Mouse (Mus musculus) inflammation-experienced regulatory T-cells, adult 6 months (primary cell): ENCODE measurements around the gene Gm20388. TPM values are rescaled to one million over a fixed set of nuclear protein-coding genes. Genes with fewer than 3 reads are reported as not detected.

Source experiments
- ATAC-seq: one replicate; pipeline ENCODE4 v1.8.0; 2017
- polyA plus RNA-seq, 3 experiments: library from polyadenylated mRNA; unstranded; fragments of 100-300 nt; shearing (Covaris generic); gene quantifications; one replicate each; pipeline ENCODE4 v1.2.1; 2017

The Gm20388 gene
- polyA plus RNA-seq, 3 experiments from 2014 or later = 10.8 to 14.1 (median 11.8) TPM

GRCm38 (mm10) chr8:122824571-122824970 is 2913.9 kb downstream of the Gm20388 start:
- no peak for ATAC-seq

GRCm38 (mm10) chr8:122824986-122825385 is 2914.3 kb downstream of the Gm20388 start:
- ATAC-seq = no peak

- no peak for ATAC-seq
Measured at GRCm38 (mm10) chr8:122825408-122825807, 2914.8 kb downstream of the Gm20388 start.

GRCm38 (mm10) chr8:122829396-122829795 is 2918.8 kb downstream of the Gm20388 start:
- no peak for ATAC-seq

- peak; percentile 93 for ATAC-seq
Measured at GRCm38 (mm10) chr8:122830349-122831061, 2919.9 kb downstream of the Gm20388 start.

GRCm38 (mm10) chr8:122834416-122834815 is 2923.8 kb downstream of the Gm20388 start:
- no peak for ATAC-seq

- ATAC-seq = peak; percentile 60
Measured at GRCm38 (mm10) chr8:122834971-122835370, 2924.3 kb downstream of the Gm20388 start.

GRCm38 (mm10) chr8:122836199-122836598 is 2925.6 kb downstream of the Gm20388 start:
- ATAC-seq = no peak

- no peak for ATAC-seq
Measured at GRCm38 (mm10) chr8:122836696-122837095, 2926.1 kb downstream of the Gm20388 start.

GRCm38 (mm10) chr8:122844161-122844560 is 2933.5 kb downstream of the Gm20388 start:
- ATAC-seq = no peak

- no peak for ATAC-seq
Measured at GRCm38 (mm10) chr8:122845662-122846061, 2935.0 kb downstream of the Gm20388 start.

- no peak for ATAC-seq
Measured at GRCm38 (mm10) chr8:122847829-122848561, 2937.4 kb downstream of the Gm20388 start, which contains the start of gene Cdh15. Gene Cdh15, plus strand, starts transcription at chr8:122847966.

GRCm38 (mm10) chr8:122849152-122849910 is 2938.7 kb downstream of the Gm20388 start:
- no peak for ATAC-seq

GRCm38 (mm10) chr8:122850641-122851240 is 2940.1 kb downstream of the Gm20388 start:
- no peak for ATAC-seq

- no peak for ATAC-seq
Measured at GRCm38 (mm10) chr8:122851692-122852545, 2941.3 kb downstream of the Gm20388 start.

- no peak for ATAC-seq
Measured at GRCm38 (mm10) chr8:122852546-122852905, 2941.9 kb downstream of the Gm20388 start.

- ATAC-seq = no peak
Measured at GRCm38 (mm10) chr8:122853340-122853771, 2942.7 kb downstream of the Gm20388 start.

- no peak for ATAC-seq
Measured at GRCm38 (mm10) chr8:122854388-122854787, 2943.7 kb downstream of the Gm20388 start.

- ATAC-seq = no peak
Measured at GRCm38 (mm10) chr8:122855123-122855522, 2944.5 kb downstream of the Gm20388 start.

- ATAC-seq = no peak
Measured at GRCm38 (mm10) chr8:122856288-122856687, 2945.6 kb downstream of the Gm20388 start.

GRCm38 (mm10) chr8:122859843-122860242 is 2949.2 kb downstream of the Gm20388 start:
- ATAC-seq = no peak

GRCm38 (mm10) chr8:122864719-122865129 is 2954.1 kb downstream of the Gm20388 start:
- ATAC-seq = peak; percentile 42
